Mouse (Mus musculus) limb, embryonic 15.5 days (tissue): ENCODE data around the gene CK137956. TPM values are rescaled to one million over a fixed set of nuclear protein-coding genes. Genes with fewer than 3 reads are reported as not detected.

Experiments
- ATAC-seq: fragments of 200-750 bp; cut with Nextera tagmentation; 2 replicates; pipeline ENCODE4 v1.8.0; 2017; ENCODE audit warnings: low read depth, moderate TSS enrichment; ENCODE audit not compliant: insufficient number of reproducible peaks, low FRiP score, low TSS enrichment
- H3K27ac ChIP-seq: fragments of 300-500 bp; sonication (generic); 2 replicates; pipeline ENCODE4 v1.5.1; 2015; ENCODE audit warnings: moderate library complexity, mild to moderate bottlenecking, inconsistent platforms
- H3K27me3 ChIP-seq: fragments of 300-500 bp; sonication (generic); 2 replicates; pipeline ENCODE4 v1.6.1; 2015; ENCODE audit warnings: inconsistent platforms
- H3K36me3 ChIP-seq: fragments of 300-500 bp; sonication (generic); 2 replicates; pipeline ENCODE4 v1.6.1; 2015; ENCODE audit warnings: inconsistent platforms
- H3K4me1 ChIP-seq: fragments of 300-500 bp; sonication (generic); 2 replicates; pipeline ENCODE4 v1.6.1; 2015; ENCODE audit warnings: inconsistent platforms
- H3K4me2 ChIP-seq: fragments of 300-500 bp; sonication (generic); 2 replicates; pipeline ENCODE4 v1.6.1; 2015; ENCODE audit warnings: mild to moderate bottlenecking, inconsistent platforms
- H3K4me3 ChIP-seq: fragments of 300-500 bp; sonication (generic); 2 replicates; pipeline ENCODE4 v1.5.1; 2015; ENCODE audit warnings: mild to moderate bottlenecking, inconsistent platforms
- H3K9ac ChIP-seq: fragments of 300-500 bp; sonication (generic); 2 replicates; pipeline ENCODE4 v1.6.1; 2015; ENCODE audit warnings: inconsistent platforms
- H3K9me3 ChIP-seq: fragments of 300-500 bp; sonication (generic); 2 replicates; pipeline ENCODE4 v1.6.1; 2016; ENCODE audit warnings: inconsistent platforms
- WGBS: fragments of 180-500 bp; shearing (Covaris S2); methylation state at CpG from one replicate; pipeline ENCODE4 v1.1.7; 2015; 5-methylcytosine and 5-hydroxymethylcytosine counted together
- polyA plus RNA-seq: library from polyadenylated mRNA; unstranded; fragments of >200 nt; fragmentation: Nextera tagmentation; extraction: Ambion mirVana; gene quantifications from 2 replicates; pipeline ENCODE4 v1.2.1, GENCODE M21; 2015

Gene CK137956
- polyA plus RNA-seq, 1 experiment from 2014 or later, result not detected

GRCm38 (mm10) chr4:127985874-127986273, 15.1 kb upstream of the CK137956 start:
- H3K36me3 ChIP-seq, result no peaks in the 10 kb centered on the region
- peaks cover 75% of the 10 kb centered on the region for H3K27me3 ChIP-seq
- no peak overlapping the region for H3K4me3 ChIP-seq
- no peak for ATAC-seq
- H3K4me1 ChIP-seq, result peaks cover 23% of the 10 kb centered on the region
- no peak overlapping the region for H3K4me2 ChIP-seq
- H3K9me3 ChIP-seq, result no peaks in the 10 kb centered on the region
- H3K9ac ChIP-seq, result no peak overlapping the region
- H3K27ac ChIP-seq, result no peak overlapping the region
- 18% methylated on average over 10 of the region's 10 CpGs for WGBS

- Histone ChIP-seq H3K36me3 (no peaks in the 10 kb centered on the region), H3K4me2 (no peak overlapping the region), H3K9ac (no peak overlapping the region), H3K4me3 (no peak overlapping the region), H3K27ac (no peak overlapping the region), H3K9me3 (no peaks in the 10 kb centered on the region), H3K27me3 (peaks cover 60% of the 10 kb centered on the region), H3K4me1 (peaks cover 23% of the 10 kb centered on the region)
- no peak for ATAC-seq
- WGBS, result 86% methylated on average over 2 of the region's 2 CpGs
Observed at GRCm38 (mm10) chr4:127984426-127984825, 13.7 kb upstream of the CK137956 start.

GRCm38 (mm10) chr4:127981125-127981524, 10.4 kb upstream of the CK137956 start:
- H3K9ac ChIP-seq, result no peak overlapping the region
- no peak overlapping the region for H3K4me2 ChIP-seq
- no peak for ATAC-seq
- 79% methylated on average over 6 of the region's 6 CpGs for WGBS
- H3K36me3 ChIP-seq, result no peaks in the 10 kb centered on the region
- H3K9me3 ChIP-seq, result no peaks in the 10 kb centered on the region
- H3K27me3 ChIP-seq, result peaks cover 27% of the 10 kb centered on the region
- H3K27ac ChIP-seq, result no peak overlapping the region
- H3K4me1 ChIP-seq, result 0 out of 2 replicates have a peak, but pooled peaks cover 3% of the 10 kb centered on the region
- no peak overlapping the region for H3K4me3 ChIP-seq

- peaks cover 51% of the 10 kb centered on the region for H3K27me3 ChIP-seq
Observed at GRCm38 (mm10) chr4:127972976-127973375, 2.2 kb upstream of the CK137956 start.

GRCm38 (mm10) chr4:127970018-127970421, 731 bp downstream of the CK137956 start:
- Histone ChIP-seq H3K27ac (no peak overlapping the region), H3K27me3 (peaks cover 51% of the 10 kb centered on the region), H3K4me3 (no peak overlapping the region), H3K4me1 (no peaks in the 10 kb centered on the region), H3K4me2 (no peak overlapping the region), H3K9ac (no peak overlapping the region), H3K9me3 (no peaks in the 10 kb centered on the region), H3K36me3 (no peaks in the 10 kb centered on the region)
- 5% methylated on average over 7 of the region's 7 CpGs for WGBS
- no peak for ATAC-seq

More at GRCm38 (mm10) chr4:127972976-127973375, 2.2 kb upstream of the CK137956 start:
- ATAC-seq, result no peak
- Histone ChIP-seq H3K36me3 (no peaks in the 10 kb centered on the region), H3K27ac (no peak overlapping the region), H3K4me2 (no peak overlapping the region), H3K4me1 (no peaks in the 10 kb centered on the region), H3K9me3 (no peaks in the 10 kb centered on the region), H3K4me3 (no peak overlapping the region), H3K9ac (no peak overlapping the region)
- WGBS, result 73% methylated on average over 3 of the region's 3 CpGs

- Histone ChIP-seq H3K9ac (no peak overlapping the region), H3K36me3 (no peaks in the 10 kb centered on the region), H3K4me1 (no peaks in the 10 kb centered on the region), H3K27me3 (peaks cover 51% of the 10 kb centered on the region), H3K9me3 (no peaks in the 10 kb centered on the region), H3K4me3 (no peak overlapping the region), H3K27ac (no peak overlapping the region), H3K4me2 (no peak overlapping the region)
- ATAC-seq, result no peak
- 11% methylated on average over 7 of the region's 7 CpGs for WGBS
Observed at GRCm38 (mm10) chr4:127969101-127969500, 1.6 kb downstream of the CK137956 start.

GRCm38 (mm10) chr4:127953006-127953710, 17.6 kb downstream of the CK137956 start:
- no peak for ATAC-seq

GRCm38 (mm10) chr4:127947696-127948095, 23.1 kb downstream of the CK137956 start:
- H3K27me3 ChIP-seq, result no peaks in the 10 kb centered on the region
- no peak overlapping the region for H3K27ac ChIP-seq
- H3K9me3 ChIP-seq, result no peaks in the 10 kb centered on the region
- 79% methylated on average over 2 of the region's 2 CpGs for WGBS
- no peak for ATAC-seq
- no peak overlapping the region for H3K4me2 ChIP-seq
- H3K4me3 ChIP-seq, result no peak overlapping the region
- no peak overlapping the region for H3K9ac ChIP-seq
- no peaks in the 10 kb centered on the region for H3K36me3 ChIP-seq
- no peaks in the 10 kb centered on the region for H3K4me1 ChIP-seq

More at GRCm38 (mm10) chr4:127953006-127953710, 17.6 kb downstream of the CK137956 start:
- Histone ChIP-seq H3K4me3 (no peak overlapping the region), H3K9ac (no peak overlapping the region), H3K9me3 (no peaks in the 10 kb centered on the region), H3K27me3 (no peaks in the 10 kb centered on the region), H3K4me1 (0 out of 2 replicates have a peak, but pooled peaks cover 3% of the 10 kb centered on the region), H3K36me3 (no peaks in the 10 kb centered on the region), H3K4me2 (no peak overlapping the region), H3K27ac (no peak overlapping the region)
- 42% methylated on average over 10 of the region's 10 CpGs for WGBS

GRCm38 (mm10) chr4:127937474-127937873, 33.3 kb downstream of the CK137956 start:
- no peak overlapping the region for H3K4me2 ChIP-seq
- no peaks in the 10 kb centered on the region for H3K9me3 ChIP-seq
- H3K36me3 ChIP-seq, result no peaks in the 10 kb centered on the region
- H3K4me3 ChIP-seq, result no peak overlapping the region
- H3K4me1 ChIP-seq, result no peaks in the 10 kb centered on the region
- WGBS, result 79% methylated on average over 7 of the region's 7 CpGs
- H3K27me3 ChIP-seq, result no peaks in the 10 kb centered on the region
- H3K27ac ChIP-seq, result no peak overlapping the region
- no peak for ATAC-seq
- H3K9ac ChIP-seq, result no peak overlapping the region

GRCm38 (mm10) chr4:127935369-127935768, 35.4 kb downstream of the CK137956 start:
- no peak overlapping the region for H3K4me2 ChIP-seq
- no peak overlapping the region for H3K9ac ChIP-seq
- no peaks in the 10 kb centered on the region for H3K9me3 ChIP-seq
- 52% methylated on average over 3 of the region's 3 CpGs for WGBS
- no peak for ATAC-seq
- no peaks in the 10 kb centered on the region for H3K4me1 ChIP-seq
- H3K36me3 ChIP-seq, result no peaks in the 10 kb centered on the region
- no peak overlapping the region for H3K4me3 ChIP-seq
- H3K27ac ChIP-seq, result no peak overlapping the region
- H3K27me3 ChIP-seq, result no peaks in the 10 kb centered on the region

- no peak overlapping the region for H3K4me3 ChIP-seq
- ATAC-seq, result no peak
- no peak overlapping the region for H3K9ac ChIP-seq
- no peaks in the 10 kb centered on the region for H3K36me3 ChIP-seq
- H3K4me1 ChIP-seq, result no peaks in the 10 kb centered on the region
- no peak overlapping the region for H3K4me2 ChIP-seq
- 85% methylated on average over 7 of the region's 7 CpGs for WGBS
- H3K9me3 ChIP-seq, result no peaks in the 10 kb centered on the region
- no peaks in the 10 kb centered on the region for H3K27me3 ChIP-seq
- no peak overlapping the region for H3K27ac ChIP-seq
Observed at GRCm38 (mm10) chr4:127913551-127913950, 57.2 kb downstream of the CK137956 start.

GRCm38 (mm10) chr4:127907151-127907550, 63.6 kb downstream of the CK137956 start:
- no peak for ATAC-seq
- Histone ChIP-seq H3K9ac (no peak overlapping the region), H3K36me3 (no peaks in the 10 kb centered on the region), H3K4me1 (no peaks in the 10 kb centered on the region), H3K27me3 (no peaks in the 10 kb centered on the region), H3K4me3 (no peak overlapping the region), H3K27ac (no peak overlapping the region), H3K9me3 (no peaks in the 10 kb centered on the region), H3K4me2 (no peak overlapping the region)
- WGBS, result 77% methylated on average over 8 of the region's 8 CpGs
